Mouse (Mus musculus) gastrocnemius, postnatal 4 days (tissue): ENCODE data around the gene Nfia. TPM values are rescaled to one million over a fixed set of nuclear protein-coding genes. Genes with fewer than 3 reads are reported as not detected.

Experiments used
- DNase-seq, 2 experiments: peaks; one replicate each; pipeline ENCODE4 v3.0.0; 2021 to 2022; ENCODE audit warnings: low spot score in 2 of 2, mixed read lengths in 2 of 2
- total RNA-seq, 2 experiments: library from RNA; stranded (reverse); gene quantifications; 2 replicates each; pipeline ENCODE4 v1.2.3; 2021

The Nfia gene
- total RNA-seq, 2 experiments from 2014 or later: 166 to 173 TPM

DNA sequence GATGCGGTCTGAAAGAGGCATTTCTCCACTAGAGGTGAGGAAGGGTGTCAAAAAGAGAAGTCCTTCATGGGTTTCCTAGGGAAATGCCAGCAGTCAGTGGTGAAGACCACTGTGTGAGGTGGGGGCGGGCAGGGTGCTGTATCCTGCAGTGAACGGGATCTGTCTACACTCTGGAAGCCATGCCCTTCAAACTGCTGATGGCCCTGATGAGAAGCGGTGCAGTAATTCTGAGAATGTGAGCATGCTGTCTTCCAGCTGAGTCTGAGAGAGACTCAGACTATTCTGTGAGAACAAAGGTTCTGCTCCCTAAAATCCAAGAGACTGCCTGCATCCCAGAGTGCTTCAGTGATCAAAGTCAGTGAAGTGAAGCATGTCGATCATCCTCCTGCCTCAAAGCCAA, 216.2 kb downstream of the Nfia start:
- no peak for DNase-seq

DNA sequence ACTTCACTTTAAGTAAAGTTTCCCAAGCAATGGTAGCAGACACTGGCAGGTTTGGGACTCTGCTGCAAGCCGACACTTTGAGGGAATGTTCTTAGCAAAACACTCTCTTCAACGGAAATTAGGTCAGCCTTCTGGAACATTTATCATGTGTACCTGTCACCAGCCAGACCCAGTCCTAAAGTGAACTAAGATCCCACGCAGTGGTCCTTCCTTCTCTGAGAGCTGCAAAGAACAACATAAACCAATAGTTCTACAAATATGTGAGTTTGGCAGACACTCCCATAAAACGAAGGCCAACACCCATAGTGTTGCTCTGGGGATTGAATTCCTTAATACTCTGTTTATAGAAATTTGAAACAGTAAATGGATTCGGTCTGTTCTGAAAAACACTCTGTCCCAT, 217.9 kb downstream of the Nfia start:
- no peak for DNase-seq

DNA sequence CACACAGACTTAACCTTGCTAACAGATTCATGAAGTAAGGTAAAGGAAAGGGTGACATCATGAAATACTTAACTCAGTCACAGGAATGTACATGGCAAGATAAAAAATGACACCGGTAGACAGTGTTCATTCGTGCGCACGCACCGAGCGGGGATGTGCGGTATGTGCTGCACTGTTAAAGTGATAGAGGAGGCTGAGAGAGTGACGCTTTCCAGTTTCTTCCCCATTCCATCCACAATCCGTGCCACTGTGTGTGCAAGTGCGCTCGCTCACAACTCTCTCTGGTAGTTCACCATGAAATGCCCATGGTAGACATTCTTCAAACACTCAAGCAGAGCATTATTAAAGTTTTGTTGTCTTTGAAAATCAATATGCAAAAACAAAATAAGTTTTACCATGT, 218.9 kb downstream of the Nfia start:
- no peak for DNase-seq

DNA sequence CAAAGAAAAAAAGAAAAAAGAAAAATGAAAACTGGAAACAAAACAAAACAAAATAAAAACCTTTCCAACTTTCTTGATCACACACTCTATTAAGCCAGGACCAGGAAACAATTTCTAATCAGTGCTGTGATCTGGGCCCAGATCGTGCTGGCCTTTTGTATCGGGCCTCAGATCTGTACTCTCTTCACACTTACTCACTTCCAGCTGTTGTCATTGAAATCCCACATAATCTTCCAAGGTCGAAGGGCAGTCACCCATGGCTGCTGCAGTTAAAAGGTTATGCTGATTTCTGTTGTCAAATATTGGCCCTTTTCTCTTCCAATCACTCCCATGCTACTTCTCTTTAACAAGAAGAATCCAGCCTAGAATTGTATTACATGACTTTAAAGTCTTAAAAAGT, 219.3 kb downstream of the Nfia start:
- DNase-seq: no peak

DNA sequence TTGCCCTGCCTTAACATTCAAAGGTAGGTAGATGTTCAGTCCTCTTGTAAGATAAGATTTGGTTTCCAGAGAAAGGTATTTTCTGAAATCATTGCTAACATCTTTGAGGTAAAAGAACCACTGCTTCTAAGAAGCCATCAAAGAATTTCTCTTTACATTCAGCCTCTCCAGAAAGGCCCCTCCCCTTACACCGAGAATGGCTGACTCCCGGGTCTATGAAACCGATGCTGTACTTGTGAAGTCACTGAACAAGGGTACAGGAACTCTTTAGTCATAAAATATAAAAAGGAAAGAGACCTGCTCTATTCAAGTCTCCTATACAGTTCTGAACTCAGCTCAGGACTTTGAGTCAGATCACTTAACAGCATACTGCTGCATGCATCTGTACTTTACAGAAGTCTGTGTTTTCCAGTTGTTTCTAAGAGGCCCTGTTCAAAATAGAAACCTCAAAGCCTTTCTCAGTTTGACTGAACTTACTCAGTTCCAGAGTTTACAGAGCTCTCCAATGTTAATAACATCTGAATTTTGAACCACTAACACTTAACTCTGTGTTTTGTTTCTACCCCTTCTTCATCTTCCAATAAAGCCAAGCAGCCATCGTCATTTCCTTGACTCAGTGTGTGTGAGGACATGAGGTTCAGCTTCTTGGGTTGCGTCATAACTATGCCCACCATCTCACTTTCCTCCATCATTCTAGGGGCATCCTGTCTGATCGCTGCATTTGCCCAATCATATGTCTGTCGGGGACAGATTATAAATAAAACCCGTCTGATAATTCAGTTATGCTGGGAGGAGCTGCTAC, 223.6 kb downstream of the Nfia start:
- no peak for DNase-seq

DNA sequence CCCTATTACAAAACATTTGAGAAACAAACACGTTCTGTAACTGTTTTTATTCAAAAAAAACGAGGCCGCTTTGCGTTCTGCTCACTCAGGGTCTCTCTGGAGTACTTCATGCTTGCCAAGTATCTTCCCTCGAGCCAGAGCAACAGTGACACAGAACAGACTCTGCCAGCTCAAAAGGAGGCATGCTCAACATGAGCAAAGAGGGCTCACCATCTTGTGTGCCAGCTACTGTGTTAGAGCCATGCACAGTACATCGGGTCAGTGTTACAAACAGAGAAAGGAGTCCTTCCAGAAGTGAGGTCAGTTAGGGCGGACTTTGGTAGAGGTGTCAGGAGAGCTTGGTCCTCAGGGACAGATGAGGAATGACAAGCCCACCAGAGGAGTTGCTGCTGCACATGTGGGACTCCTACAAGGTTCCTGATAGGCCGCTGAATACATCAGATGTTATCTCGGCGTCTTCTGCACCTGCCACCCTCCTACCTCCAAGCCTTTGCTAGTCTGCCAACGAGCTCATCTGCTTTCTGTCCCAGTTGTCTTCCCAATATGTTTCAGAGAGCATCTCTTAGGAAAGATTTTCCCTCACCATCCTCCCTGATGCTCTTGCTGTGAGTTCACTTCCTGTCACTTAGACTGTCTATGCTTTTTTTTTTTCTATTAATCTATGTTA, 224.8 kb downstream of the Nfia start:
- no peak for DNase-seq

DNA sequence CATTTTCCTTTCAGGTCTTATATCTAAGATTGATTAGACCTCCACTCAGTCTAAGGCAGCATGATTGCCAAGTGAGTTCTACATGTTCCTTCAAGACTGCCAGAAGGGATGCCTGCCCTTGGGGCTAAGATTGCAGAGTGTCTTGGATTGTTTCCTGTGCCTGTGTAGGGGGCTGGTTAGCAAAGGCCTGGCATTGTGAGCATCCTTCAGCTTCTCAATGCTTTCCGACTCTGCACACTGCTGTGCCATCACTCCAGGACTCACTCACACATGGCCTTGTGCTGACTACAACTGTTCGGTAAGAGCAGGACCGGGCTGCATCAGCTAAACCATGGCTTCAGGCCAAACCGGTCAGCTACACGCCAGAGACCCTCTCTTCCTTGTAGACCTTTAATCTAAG, 229.7 kb downstream of the Nfia start:
- DNase-seq: no peak

DNA sequence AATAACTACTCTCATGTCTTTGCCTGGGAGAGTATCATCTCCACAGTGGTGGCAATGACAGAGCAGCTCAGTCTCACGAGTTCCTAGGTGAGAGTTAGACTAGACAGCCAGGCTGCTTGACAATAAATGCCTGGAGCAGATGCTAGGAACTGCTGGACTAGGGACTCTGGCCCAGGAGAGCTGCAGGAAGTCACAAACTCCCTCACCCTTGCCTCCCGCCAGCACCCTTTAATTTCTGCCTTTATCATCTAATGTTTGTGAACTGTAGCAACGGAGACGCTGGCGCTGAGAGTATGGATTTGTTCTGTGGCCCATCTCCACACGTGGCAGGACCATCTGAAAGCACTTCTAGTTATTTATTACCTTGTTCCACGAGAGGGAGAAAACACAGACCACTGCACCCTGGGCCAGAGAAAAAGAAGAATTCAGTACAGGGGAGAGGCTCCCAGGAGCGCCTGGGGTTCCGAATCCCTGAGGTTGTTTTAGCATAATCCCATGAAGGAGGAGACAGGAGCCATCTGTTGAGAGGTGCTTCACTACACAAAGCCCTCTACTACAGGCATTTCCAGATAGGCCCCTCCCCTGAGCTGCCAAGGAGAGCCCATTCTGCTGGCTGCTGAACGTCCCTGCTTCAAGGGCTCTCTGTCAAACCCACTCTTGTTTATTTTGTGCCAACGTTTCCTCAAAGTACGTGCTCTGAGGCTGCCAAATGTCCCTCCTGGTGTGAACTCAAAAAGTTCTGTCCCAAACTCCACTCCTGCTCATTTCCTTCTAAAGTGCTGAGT, 231.0 kb downstream of the Nfia start:
- DNase-seq: peak in 1 of 2 experiments; percentile 25

DNA sequence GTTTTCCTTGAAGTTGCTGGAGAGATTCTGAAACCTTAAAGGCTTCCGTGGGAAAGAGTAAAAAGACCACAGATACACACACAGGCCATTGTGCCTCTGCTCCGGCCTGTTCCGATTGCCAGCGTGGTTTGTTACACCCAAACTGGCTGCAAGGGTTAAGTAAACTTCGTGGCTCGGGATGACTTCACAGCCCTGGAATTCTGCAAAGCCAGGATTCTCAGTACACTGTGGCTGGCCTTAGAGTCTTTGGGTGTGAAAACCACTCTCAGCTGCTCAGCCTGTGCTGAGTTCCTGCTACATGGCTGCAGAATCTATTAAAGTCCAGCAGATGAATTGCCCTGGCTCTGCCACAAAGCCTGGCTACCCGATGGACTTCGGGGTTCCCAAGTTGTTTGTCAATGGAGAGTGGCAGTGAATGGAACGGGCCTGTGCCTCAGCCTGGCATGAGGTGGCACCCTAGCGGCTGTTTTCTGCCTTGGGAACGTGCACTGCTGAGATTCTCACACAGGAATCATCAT, 231.6 kb downstream of the Nfia start:
- peak; percentile 20 to 68 for DNase-seq

DNA sequence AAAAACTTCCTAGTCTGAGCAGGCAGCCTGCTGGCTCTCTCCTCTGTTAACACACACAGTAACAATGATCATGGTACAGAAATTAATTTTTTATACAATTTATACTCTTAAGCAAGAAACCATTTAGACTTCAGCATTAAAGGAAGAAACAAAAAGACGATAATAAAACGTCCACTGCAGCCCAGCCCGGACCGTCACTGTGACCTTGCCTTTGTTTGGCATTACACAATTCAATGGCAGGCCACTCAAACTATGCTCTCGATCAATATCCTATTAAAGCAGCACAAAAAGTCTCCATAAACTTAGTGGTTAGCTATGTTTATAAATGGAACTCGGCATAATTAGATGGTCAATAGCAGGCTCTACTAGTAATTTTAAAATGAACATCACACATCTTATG, 232.5 kb downstream of the Nfia start:
- no peak for DNase-seq

DNA sequence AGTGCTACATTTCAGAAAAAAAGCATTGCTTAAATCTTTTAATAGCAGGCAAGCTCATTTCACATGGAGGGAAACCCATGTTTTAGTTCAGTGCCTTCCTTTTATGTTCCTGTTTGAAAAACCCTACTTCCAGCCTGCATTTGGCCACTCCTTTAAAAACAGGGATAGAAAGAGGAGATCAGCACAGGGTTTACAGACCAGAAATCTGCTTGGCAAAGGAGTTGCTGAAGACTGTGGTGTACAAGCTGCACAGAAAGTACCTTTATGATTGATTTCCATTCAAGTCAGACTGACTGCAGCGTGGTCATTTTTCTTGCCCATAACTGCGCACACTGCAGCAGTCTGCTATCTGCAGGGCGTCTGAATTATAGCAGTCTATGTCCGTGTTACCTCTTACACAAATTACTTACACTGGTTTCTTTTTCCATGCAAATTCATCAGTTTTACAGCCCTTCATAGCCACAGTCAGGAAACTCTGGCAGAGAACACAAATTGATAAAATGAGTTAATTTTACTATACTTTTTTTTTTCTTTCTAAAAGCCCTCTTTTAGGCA, 236.4 kb downstream of the Nfia start:
- DNase-seq: no peak

DNA sequence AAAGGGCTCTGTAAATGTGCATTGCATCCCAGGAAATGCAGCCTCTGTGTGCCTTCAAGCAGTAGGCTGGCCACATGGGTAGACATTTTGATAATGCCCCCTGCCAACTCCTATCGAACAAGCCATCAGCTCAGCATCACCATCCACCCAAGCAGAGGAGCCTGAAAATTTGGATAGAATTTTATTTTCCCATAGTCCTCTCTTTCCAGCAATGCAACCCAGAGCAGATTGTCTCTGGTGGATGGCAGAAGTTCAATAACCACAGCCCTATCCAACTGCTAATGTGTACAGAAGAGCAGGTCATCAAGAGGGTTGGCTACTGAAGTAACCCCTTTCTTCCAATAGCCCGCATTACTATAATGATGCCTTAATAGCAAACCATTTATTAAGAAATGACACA, 237.4 kb downstream of the Nfia start:
- DNase-seq: no peak

DNA sequence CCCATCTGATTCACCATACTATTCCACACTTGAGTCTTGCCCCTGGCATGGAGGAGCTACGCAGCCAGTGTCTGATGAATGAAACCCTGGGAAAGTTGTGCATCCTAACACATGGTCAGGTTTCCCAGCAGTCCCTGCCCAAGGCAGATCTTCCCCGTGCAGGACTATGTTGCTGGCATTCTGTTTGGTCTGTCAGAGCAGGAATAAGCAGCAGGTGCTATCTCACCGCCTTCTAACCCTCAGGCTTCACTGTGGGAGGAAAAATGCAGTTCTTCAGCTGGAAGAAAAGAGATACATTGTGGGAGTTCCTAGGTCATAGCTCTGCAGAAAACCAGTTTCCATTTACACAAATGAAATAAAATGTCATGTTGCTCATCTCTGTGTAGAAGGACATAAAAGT, 247.3 kb downstream of the Nfia start:
- no peak for DNase-seq

DNA sequence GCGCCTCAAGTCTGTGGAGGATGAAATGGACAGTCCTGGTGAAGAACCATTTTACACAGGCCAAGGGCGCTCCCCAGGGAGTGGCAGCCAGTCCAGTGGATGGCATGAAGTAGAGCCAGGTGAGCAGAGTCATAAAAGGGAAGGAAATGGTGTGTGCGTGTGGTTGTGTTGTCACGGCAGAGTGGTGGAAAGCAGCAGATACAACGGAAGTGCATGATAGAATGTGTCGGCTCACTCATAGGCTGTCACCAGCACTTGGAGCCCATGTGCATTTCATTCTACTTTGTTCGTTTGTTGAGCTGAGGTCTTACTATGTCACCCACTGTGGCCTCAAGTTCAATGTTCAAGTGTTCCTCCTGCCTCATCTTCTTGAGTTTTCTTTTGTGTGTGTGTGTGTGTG, 248.3 kb downstream of the Nfia start:
- no peak for DNase-seq

DNA sequence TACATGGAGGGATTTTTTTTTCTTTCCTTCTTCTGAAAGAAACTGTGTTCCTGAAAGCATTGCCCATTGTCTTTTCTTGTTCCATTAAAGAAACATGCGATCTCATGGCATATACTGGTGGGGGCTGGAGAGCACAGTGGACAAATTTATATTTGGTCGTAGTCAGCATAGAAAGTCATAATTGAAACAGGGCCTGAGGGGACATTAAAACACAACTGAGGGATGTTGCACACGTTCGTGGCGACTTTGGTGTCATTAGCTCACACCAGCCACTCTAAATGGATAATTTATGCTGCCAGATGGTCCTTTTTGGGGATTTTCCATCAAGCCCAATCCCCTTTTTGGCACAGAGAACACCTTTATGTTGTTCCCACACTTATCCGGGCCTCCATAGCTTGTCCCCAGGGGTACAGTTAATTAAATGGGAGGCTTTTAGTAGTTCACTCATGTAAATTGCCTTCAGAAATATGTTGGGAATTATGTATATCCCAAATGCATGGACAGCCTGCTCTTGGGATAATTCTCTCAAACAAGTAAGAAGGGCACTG, 250.8 kb downstream of the Nfia start:
- no peak for DNase-seq

DNA sequence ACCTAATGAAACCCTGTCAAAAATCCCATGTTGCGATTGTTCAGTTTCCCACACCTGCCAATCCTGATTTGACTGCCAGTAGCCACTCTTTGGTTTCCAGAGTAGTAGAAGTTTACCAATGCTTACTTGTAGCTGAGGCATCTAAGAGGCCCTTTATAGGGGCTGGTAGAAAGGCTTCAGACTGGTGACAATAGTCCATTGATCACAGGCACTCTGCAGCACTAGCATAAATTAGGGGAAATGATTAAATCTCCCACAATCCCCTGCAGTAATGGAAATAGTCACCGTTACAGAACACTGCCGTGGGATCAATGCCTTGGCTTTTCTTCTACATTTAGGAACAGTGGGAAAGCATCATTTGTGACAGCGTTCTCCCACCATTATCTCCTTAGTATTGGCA, 254.9 kb downstream of the Nfia start:
- DNase-seq: no peak

DNA sequence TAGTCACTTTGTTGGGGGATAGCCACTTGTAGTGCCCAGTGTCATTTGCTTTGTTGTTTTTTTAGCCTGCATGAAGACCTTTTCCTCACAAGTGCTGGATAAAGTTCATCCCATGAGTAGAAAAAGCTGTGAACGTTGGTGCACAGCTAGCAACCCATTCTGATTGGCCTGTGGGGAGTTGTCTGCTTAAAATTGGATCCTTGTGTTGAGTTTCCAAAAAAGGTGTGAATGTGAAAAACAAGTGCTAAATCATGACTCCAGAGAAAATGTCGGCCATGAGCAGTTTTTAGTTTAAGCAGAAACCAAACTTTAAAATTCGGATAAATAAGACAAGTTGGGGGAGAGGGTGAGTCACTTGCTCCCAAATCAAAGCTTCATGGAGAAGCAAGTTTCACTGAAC, 259.3 kb downstream of the Nfia start:
- DNase-seq: no peak

DNA sequence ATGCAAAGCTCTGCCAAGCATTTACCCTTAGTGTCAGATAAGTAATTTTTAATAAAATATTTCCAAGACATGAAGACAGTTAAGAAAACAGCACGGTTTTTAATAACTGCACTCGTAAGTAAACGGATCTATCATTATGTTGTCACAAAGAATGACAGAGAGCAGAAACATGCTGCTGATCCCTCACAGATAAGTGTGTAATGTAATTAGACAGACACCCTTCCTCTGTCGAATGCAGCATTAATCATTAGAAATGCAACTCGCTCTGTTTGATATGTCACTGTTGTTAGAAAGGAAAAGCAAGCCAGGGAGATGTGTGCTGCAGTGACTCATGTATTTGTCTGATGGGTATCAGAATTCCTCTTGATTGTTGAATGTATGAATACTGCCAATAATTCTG, 259.8 kb downstream of the Nfia start:
- no peak for DNase-seq

DNA sequence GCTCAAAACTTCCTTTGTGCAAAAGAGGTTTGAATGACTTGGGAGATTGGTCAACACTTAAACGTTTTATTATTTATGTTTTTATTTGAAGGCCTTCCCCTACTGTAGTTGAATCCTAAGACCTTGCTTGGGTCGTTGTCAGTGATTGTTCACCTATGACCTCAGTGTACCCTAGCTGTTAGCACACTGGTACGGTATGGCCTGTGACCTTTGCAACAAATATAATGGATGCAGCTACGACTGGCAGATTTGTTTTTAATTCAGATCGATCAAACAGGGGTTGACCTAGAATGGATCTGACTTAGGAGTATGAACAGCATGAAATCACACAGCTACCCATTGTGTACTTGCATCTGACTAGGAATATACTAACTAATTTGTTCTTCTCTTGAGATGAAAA, 266.6 kb downstream of the Nfia start:
- no peak for DNase-seq

DNA sequence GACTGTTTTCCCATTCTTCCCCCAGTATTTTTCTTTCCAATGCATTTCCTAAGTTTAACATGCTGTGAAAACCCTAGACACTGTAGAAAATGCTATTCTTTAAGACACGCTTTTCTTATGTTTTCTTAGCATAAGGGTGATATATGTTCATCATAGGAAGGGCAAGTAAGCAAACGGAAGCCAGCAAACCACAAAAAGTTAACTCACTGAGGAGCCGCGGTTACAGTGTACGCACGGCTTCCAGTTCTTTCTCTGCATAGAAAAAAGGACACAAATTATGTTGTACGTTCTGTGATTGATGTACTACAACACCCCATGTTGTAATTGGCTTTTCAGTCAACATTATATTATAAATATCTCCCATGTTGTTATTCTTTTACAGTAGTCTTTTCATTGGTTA, 267.6 kb downstream of the Nfia start:
- DNase-seq: no peak

DNA sequence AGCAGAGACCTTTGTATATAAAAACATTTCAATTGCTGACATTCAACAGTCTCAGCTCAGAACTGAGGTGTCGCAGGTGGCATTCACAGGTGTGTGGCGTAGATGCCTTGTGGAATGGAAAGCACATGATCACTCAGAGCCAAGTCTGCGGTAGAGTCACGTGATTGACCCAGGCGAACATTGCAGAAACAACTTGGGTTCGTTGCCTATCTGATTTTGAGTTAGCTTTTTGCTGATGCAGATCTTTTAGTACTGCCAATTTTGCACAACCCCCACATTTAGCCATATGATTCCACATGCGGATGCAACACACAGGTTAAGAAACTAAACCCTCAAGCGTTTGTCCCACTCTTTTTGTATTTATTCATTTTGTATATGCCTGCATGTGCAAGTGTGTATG, 272.1 kb downstream of the Nfia start:
- DNase-seq: no peak
